Mouse (Mus musculus) adrenal gland, adult 2 months (tissue): ENCODE measurements around the gene Wwox. TPM values are rescaled to one million over a fixed set of nuclear protein-coding genes. Genes with fewer than 3 reads are reported as not detected.

ENCODE experiments used
- DNase-seq: peaks from one replicate; pipeline ENCODE4 v3.0.0; 2021
- polyA plus RNA-seq: library from polyadenylated mRNA; depleted of rRNA; stranded (reverse); fragments of >200 nt; gene quantifications from 2 replicates; pipeline ENCODE4 v1.2.3, GENCODE M21; 2012
- total RNA-seq, 2 experiments: library from RNA; stranded (reverse); gene quantifications; 2 replicates each; pipeline ENCODE4 v1.2.3; 2021

Wwox gene
- total and polyA plus RNA-seq, 3 experiments: 18.6 to 30.6 (median 24.5) TPM

GRCm38 (mm10) chr8:115243465-115244027, 804.1 kb downstream of the Wwox start:
- no peak for DNase-seq

- peak; percentile 58 for DNase-seq
Measured at GRCm38 (mm10) chr8:115249688-115250366, 810.4 kb downstream of the Wwox start.

- DNase-seq: no peak
Measured at GRCm38 (mm10) chr8:115255550-115255949, 816.1 kb downstream of the Wwox start.

GRCm38 (mm10) chr8:115257417-115257816, 818.0 kb downstream of the Wwox start:
- DNase-seq: no peak

- DNase-seq: no peak
Measured at GRCm38 (mm10) chr8:115259806-115260205, 820.4 kb downstream of the Wwox start.

- no peak for DNase-seq
Measured at GRCm38 (mm10) chr8:115267196-115267595, 827.7 kb downstream of the Wwox start.

GRCm38 (mm10) chr8:115269601-115270000, 830.1 kb downstream of the Wwox start:
- no peak for DNase-seq

GRCm38 (mm10) chr8:115273976-115274375, 834.5 kb downstream of the Wwox start:
- no peak for DNase-seq

GRCm38 (mm10) chr8:115276281-115276680, 836.8 kb downstream of the Wwox start:
- no peak for DNase-seq

- DNase-seq: no peak
Measured at GRCm38 (mm10) chr8:115278291-115278690, 838.8 kb downstream of the Wwox start.

- DNase-seq: no peak
Measured at GRCm38 (mm10) chr8:115290224-115290623, 850.8 kb downstream of the Wwox start.

- DNase-seq: no peak
Measured at GRCm38 (mm10) chr8:115296760-115297159, 857.3 kb downstream of the Wwox start.

GRCm38 (mm10) chr8:115302484-115302883, 863.0 kb downstream of the Wwox start:
- no peak for DNase-seq

GRCm38 (mm10) chr8:115307412-115307811, 868.0 kb downstream of the Wwox start:
- DNase-seq: no peak

GRCm38 (mm10) chr8:115311003-115311402, 871.5 kb downstream of the Wwox start:
- no peak for DNase-seq

- no peak for DNase-seq
Measured at GRCm38 (mm10) chr8:115312371-115312770, 872.9 kb downstream of the Wwox start.

- no peak for DNase-seq
Measured at GRCm38 (mm10) chr8:115322501-115322900, 883.0 kb downstream of the Wwox start.

- no peak for DNase-seq
Measured at GRCm38 (mm10) chr8:115330671-115331070, 891.2 kb downstream of the Wwox start.

GRCm38 (mm10) chr8:115333972-115334371, 894.5 kb downstream of the Wwox start:
- DNase-seq: no peak

GRCm38 (mm10) chr8:115336361-115336760, 896.9 kb downstream of the Wwox start:
- DNase-seq: no peak

- DNase-seq: no peak
Measured at GRCm38 (mm10) chr8:115348704-115349103, 909.2 kb downstream of the Wwox start.

- DNase-seq: no peak
Measured at GRCm38 (mm10) chr8:115350707-115351106, 911.3 kb downstream of the Wwox start.

GRCm38 (mm10) chr8:115357663-115358335, 918.3 kb downstream of the Wwox start:
- no peak for DNase-seq
